Mouse (Mus musculus): ENCODE measurements around the gene Slx4ip. TPM values are rescaled to one million over a fixed set of nuclear protein-coding genes. Genes with fewer than 3 reads are reported as not detected.

Slx4ip gene
- polyA plus RNA-seq, 1 experiment from 2014 or later = 12.1 TPM

DNA sequence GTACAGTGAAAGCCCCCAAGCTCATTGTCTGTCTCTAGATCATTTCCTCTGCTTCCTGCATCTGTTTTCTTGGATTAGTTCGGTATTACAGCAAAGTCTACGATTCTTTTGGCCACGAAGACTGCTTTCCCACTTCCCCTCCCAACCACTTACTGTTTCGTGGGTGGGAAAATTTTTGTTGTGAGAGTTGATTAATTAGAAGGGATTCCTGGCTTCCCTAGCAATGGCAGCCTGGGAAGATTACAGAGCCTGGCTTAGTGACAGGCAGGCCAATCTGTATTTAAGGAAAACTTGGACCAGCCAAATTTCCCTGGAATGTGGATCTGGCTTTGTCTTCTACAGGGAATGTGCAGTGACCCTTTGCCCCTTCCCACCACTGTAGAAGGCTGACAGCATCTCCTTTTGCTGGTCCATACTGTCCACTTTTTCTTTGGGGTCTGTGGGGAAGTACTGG lies 21.0 kb downstream of the Slx4ip start:
- Histone ChIP-seq H3K27ac (replicated peaks) (peak overlapping the region; percentile 41), H3K9ac (replicated peaks) (no peak overlapping the region), H3K9me3 (replicated peaks) (no peaks in the 10 kb centered on the region), H3K27me3 (replicated peaks) (no peaks in the 10 kb centered on the region), H3K36me3 (no peaks in the 10 kb centered on the region), H3K4me1 (no peaks in the 10 kb centered on the region), H3K4me3 (replicated peaks) (no peak overlapping the region), H3K4me2 (no peak overlapping the region)
- no peak for ATAC-seq (ENCODE audit: low FRiP score)
- WGBS = 20% methylated on average over 4 of the region's 4 CpGs

GRCm38 (mm10) chr2:136913021-136913420 lies 22.0 kb downstream of the Slx4ip start:
- H3K4me1 ChIP-seq = no peaks in the 10 kb centered on the region
- H3K36me3 ChIP-seq = no peaks in the 10 kb centered on the region
- H3K27me3 ChIP-seq (replicated peaks) = no peaks in the 10 kb centered on the region
- no peak overlapping the region for H3K4me2 ChIP-seq
- 47% methylated on average over 3 of the region's 3 CpGs for WGBS
- no peak overlapping the region for H3K9ac ChIP-seq (replicated peaks)
- ATAC-seq (ENCODE audit: low FRiP score) = no peak
- no peak overlapping the region for H3K4me3 ChIP-seq (replicated peaks)
- no peaks in the 10 kb centered on the region for H3K9me3 ChIP-seq (replicated peaks)
- H3K27ac ChIP-seq (replicated peaks) = no peak overlapping the region

GRCm38 (mm10) chr2:136914334-136914902 lies 23.4 kb downstream of the Slx4ip start:
- peak; percentile 85; the same call in 1 of the 2 replicates for ATAC-seq (ENCODE audit: low FRiP score)
- H3K4me3 ChIP-seq (replicated peaks) = no peak overlapping the region
- no peaks in the 10 kb centered on the region for H3K36me3 ChIP-seq
- H3K4me2 ChIP-seq = no peak overlapping the region
- 47% methylated on average over 3 of the region's 3 CpGs for WGBS
- H3K27me3 ChIP-seq (replicated peaks) = no peaks in the 10 kb centered on the region
- no peaks in the 10 kb centered on the region for H3K4me1 ChIP-seq
- no peak overlapping the region for H3K9ac ChIP-seq (replicated peaks)
- no peak overlapping the region for H3K27ac ChIP-seq (replicated peaks)
- H3K9me3 ChIP-seq (replicated peaks) = no peaks in the 10 kb centered on the region

GRCm38 (mm10) chr2:136919433-136919832 lies 28.4 kb downstream of the Slx4ip start:
- H3K4me3 ChIP-seq (replicated peaks) = no peak overlapping the region
- ATAC-seq (ENCODE audit: low FRiP score) = no peak
- H3K4me2 ChIP-seq = no peak overlapping the region
- H3K36me3 ChIP-seq = no peaks in the 10 kb centered on the region
- 100% methylated on average over 1 of the region's 1 CpGs for WGBS
- H3K9me3 ChIP-seq (replicated peaks) = no peaks in the 10 kb centered on the region
- H3K9ac ChIP-seq (replicated peaks) = no peak overlapping the region
- peaks cover 3% of the 10 kb centered on the region; the same call in 1 of the 2 replicates for H3K4me1 ChIP-seq
- no peak overlapping the region for H3K27ac ChIP-seq (replicated peaks)
- no peaks in the 10 kb centered on the region for H3K27me3 ChIP-seq (replicated peaks)

GRCm38 (mm10) chr2:136920257-136920993 lies 29.4 kb downstream of the Slx4ip start:
- H3K27me3 ChIP-seq (replicated peaks) = no peaks in the 10 kb centered on the region
- peaks cover 3% of the 10 kb centered on the region; the same call in 1 of the 2 replicates for H3K4me1 ChIP-seq
- 71% methylated on average over 3 of the region's 3 CpGs for WGBS
- ATAC-seq (ENCODE audit: low FRiP score) = no peak
- no peak overlapping the region for H3K27ac ChIP-seq (replicated peaks)
- H3K4me3 ChIP-seq (replicated peaks) = no peak overlapping the region
- no peak overlapping the region for H3K4me2 ChIP-seq
- no peak overlapping the region for H3K9ac ChIP-seq (replicated peaks)
- H3K36me3 ChIP-seq = no peaks in the 10 kb centered on the region
- no peaks in the 10 kb centered on the region for H3K9me3 ChIP-seq (replicated peaks)

DNA sequence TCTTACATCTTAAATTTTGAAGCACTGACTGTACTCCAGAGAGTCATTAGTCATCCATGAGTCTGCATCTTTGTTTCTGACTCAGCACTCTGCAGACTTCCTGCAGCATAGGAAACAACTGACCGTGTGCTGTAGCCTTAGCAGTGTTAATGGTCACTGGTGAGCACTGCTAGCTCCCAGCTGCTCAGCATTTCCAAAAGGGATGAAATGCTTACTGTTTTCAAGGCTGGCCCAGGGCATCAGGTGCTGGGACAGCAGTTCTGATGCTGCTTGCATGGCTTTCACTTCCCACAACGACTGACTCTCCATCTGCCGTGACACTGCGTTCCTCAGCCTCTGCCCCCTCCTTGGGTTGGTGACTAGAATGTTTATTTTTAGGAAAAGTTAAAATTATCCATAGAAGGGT lies 30.0 kb downstream of the Slx4ip start:
- H3K27me3 ChIP-seq (replicated peaks) = no peaks in the 10 kb centered on the region
- H3K36me3 ChIP-seq = no peaks in the 10 kb centered on the region
- no peak overlapping the region for H3K9ac ChIP-seq (replicated peaks)
- no peak overlapping the region for H3K4me3 ChIP-seq (replicated peaks)
- no peak; the same call in 1 of the 2 replicates for ATAC-seq (ENCODE audit: low FRiP score)
- no peaks in the 10 kb centered on the region for H3K9me3 ChIP-seq (replicated peaks)
- no peak overlapping the region for H3K4me2 ChIP-seq
- peaks cover 3% of the 10 kb centered on the region; the same call in 1 of the 2 replicates for H3K4me1 ChIP-seq
- WGBS = 52% methylated on average over 4 of the region's 4 CpGs
- H3K27ac ChIP-seq (replicated peaks) = no peak overlapping the region

- Histone ChIP-seq H3K27ac (replicated peaks) (no peak overlapping the region), H3K4me2 (no peak overlapping the region), H3K9me3 (replicated peaks) (no peaks in the 10 kb centered on the region), H3K9ac (replicated peaks) (no peak overlapping the region), H3K36me3 (no peaks in the 10 kb centered on the region), H3K27me3 (replicated peaks) (no peaks in the 10 kb centered on the region), H3K4me1 (no peaks in the 10 kb centered on the region), H3K4me3 (replicated peaks) (no peak overlapping the region)
- 97% methylated on average over 4 of the region's 4 CpGs for WGBS
- no peak for ATAC-seq (ENCODE audit: low FRiP score)
These were observed 45.6 kb downstream of the Slx4ip start for GRCm38 (mm10) chr2:136936391-136937288.

- H3K9ac ChIP-seq (replicated peaks) = no peak overlapping the region
- H3K4me2 ChIP-seq = no peak overlapping the region
- no peaks in the 10 kb centered on the region for H3K36me3 ChIP-seq
- no peak for ATAC-seq (ENCODE audit: low FRiP score)
- H3K4me3 ChIP-seq (replicated peaks) = no peak overlapping the region
- no peaks in the 10 kb centered on the region for H3K9me3 ChIP-seq (replicated peaks)
- no peaks in the 10 kb centered on the region for H3K27me3 ChIP-seq (replicated peaks)
- 98% methylated on average over 1 of the region's 1 CpGs for WGBS
- H3K4me1 ChIP-seq = no peaks in the 10 kb centered on the region
- no peak overlapping the region for H3K27ac ChIP-seq (replicated peaks)
These were observed 47.2 kb downstream of the Slx4ip start for GRCm38 (mm10) chr2:136938249-136938648.

DNA sequence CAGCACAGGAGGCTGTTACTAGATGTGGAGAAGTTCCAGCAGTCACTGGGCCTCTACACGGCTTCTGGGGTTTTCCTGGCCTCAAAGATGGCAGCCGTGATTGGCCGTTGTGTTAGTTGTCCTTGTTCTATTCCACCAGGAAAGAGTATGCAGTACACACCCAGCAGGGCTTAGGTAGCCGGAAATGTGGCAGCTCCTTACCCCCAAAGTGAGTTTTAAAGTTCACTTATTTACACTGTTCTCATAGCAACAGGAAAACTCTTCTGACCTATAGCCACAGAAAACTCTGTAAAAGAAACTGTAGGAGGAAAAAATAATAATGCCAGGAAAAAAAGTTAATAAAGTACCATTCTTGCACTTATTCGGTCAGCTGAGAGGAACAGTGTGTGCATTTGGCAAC lies 55.3 kb downstream of the Slx4ip start:
- Histone ChIP-seq H3K9me3 (replicated peaks) (no peaks in the 10 kb centered on the region), H3K27me3 (replicated peaks) (no peaks in the 10 kb centered on the region), H3K36me3 (no peaks in the 10 kb centered on the region), H3K4me3 (replicated peaks) (no peak overlapping the region), H3K9ac (replicated peaks) (no peak overlapping the region), H3K27ac (replicated peaks) (no peak overlapping the region), H3K4me2 (no peak overlapping the region), H3K4me1 (no peaks in the 10 kb centered on the region)
- 92% methylated on average over 5 of the region's 5 CpGs for WGBS
- no peak for ATAC-seq (ENCODE audit: low FRiP score)

GRCm38 (mm10) chr2:136947500-136947899 lies 56.5 kb downstream of the Slx4ip start:
- Histone ChIP-seq H3K4me2 (no peak overlapping the region), H3K36me3 (no peaks in the 10 kb centered on the region), H3K27ac (replicated peaks) (no peak overlapping the region), H3K27me3 (replicated peaks) (no peaks in the 10 kb centered on the region), H3K4me1 (no peaks in the 10 kb centered on the region), H3K4me3 (replicated peaks) (no peak overlapping the region), H3K9me3 (replicated peaks) (no peaks in the 10 kb centered on the region), H3K9ac (replicated peaks) (no peak overlapping the region)
- WGBS = 79% methylated on average over 4 of the region's 4 CpGs
- ATAC-seq (ENCODE audit: low FRiP score) = no peak

- no peak for ATAC-seq (ENCODE audit: low FRiP score)
- Histone ChIP-seq H3K27ac (replicated peaks) (0 out of 2 replicates have a peak overlapping the region, but pooled peaks have one; percentile 1), H3K4me1 (no peaks in the 10 kb centered on the region), H3K9ac (replicated peaks) (no peak overlapping the region), H3K9me3 (replicated peaks) (no peaks in the 10 kb centered on the region), H3K4me3 (replicated peaks) (no peak overlapping the region), H3K27me3 (replicated peaks) (no peaks in the 10 kb centered on the region), H3K4me2 (no peak overlapping the region), H3K36me3 (no peaks in the 10 kb centered on the region)
- 59% methylated on average over 5 of the region's 5 CpGs for WGBS
These were observed 56.9 kb downstream of the Slx4ip start for GRCm38 (mm10) chr2:136947937-136948336.
